Comparison of ENCODE assay signal across 9 mouse cellular contexts in genomic region chr11:83852016-83852355, GRCm38 (mm10). TPM values are rescaled to one million over a fixed set of nuclear protein-coding genes. Genes with fewer than 3 reads are reported as not detected.
A peak's percentile ranks its signal among the peaks of the same experiment; 100 is the strongest.
DNase-seq lines count a peak whose midpoint lies in the region; ATAC-seq lines count a peak whose summit lies in the region.
"Had no signal": no experiment of that assay in that cellular context is flagged by ENCODE, and none has a peak within 500 bp of the region (broad histone marks: within the 10 kb centered on the region; RNA-seq: fewer than 3 reads in every experiment).

No protein-coding gene starts in this region.

- no peak overlapping the region for H3K9ac ChIP-seq in heart, embryonic 11.5 days (ENCODE audit: low read depth, low read length)
- H3K9ac ChIP-seq in kidney, embryonic 16.5 days (replicated peaks; ENCODE audit: low read length): peak overlapping the region; percentile 84
- H3K9ac ChIP-seq: neural tube, embryonic 13.5 days had no signal

- WGBS in heart, embryonic 11.5 days (ENCODE audit: insufficient replicate concordance): under 1% methylated on average over 24 of the region's 24 CpGs
- WGBS in kidney, embryonic 16.5 days: 1% methylated on average over 24 of the region's 24 CpGs

- intact Hi-C loops in heart, postnatal 25 days (cut with DNase I): no loop called here

- ATAC-seq in heart, embryonic 11.5 days (replicated peaks; ENCODE audit: insufficient number of reproducible peaks, low FRiP score, low TSS enrichment): no peak
- peak; percentile 46 for ATAC-seq in kidney, embryonic 16.5 days (ENCODE audit: low FRiP score, low TSS enrichment)

- H3K4me3 ChIP-seq in heart, embryonic 11.5 days (ENCODE audit: low read depth, low read length): peak overlapping the region; percentile 35
- peak overlapping the region; percentile 67 for H3K4me3 ChIP-seq in kidney, embryonic 16.5 days (ENCODE audit: low read length)
- H3K4me3 ChIP-seq: neural tube, embryonic 13.5 days had no signal

- no peaks in the 10 kb centered on the region for H3K9me3 ChIP-seq in heart, embryonic 11.5 days (replicated peaks; ENCODE audit: control insufficient read depth, low read length)
- H3K9me3 ChIP-seq in kidney, embryonic 16.5 days (ENCODE audit: low read length): no peaks in the 10 kb centered on the region
- H3K9me3 ChIP-seq: neural tube, embryonic 13.5 days had no signal

- no peak overlapping the region for H3K27ac ChIP-seq in heart, embryonic 11.5 days (ENCODE audit: low read depth, low read length)
- peak overlapping the region; percentile 96 for H3K27ac ChIP-seq in kidney, embryonic 16.5 days (ENCODE audit: low read length)
- H3K27ac ChIP-seq: neural tube, embryonic 13.5 days had no signal

- DNase-seq in heart, postnatal 25 days (ENCODE audit: low spot score): no peak
- peak; percentile 65 for DNase-seq in embryo, embryonic 11 days
- DNase-seq in lung, postnatal 25 days (ENCODE audit: low spot score): peak; percentile 12
- no peak for DNase-seq in frontal cortex, adult 2 months (ENCODE audit: extremely low spot score in 1 of 2, low spot score in 1 of 2)
- DNase-seq in layer of hippocampus, adult 18-20 months (ENCODE audit: low spot score in 2 of 2): no peak
- no peak for DNase-seq in layer of hippocampus, adult 11-12 months (ENCODE audit: low spot score)

- H3K27me3 ChIP-seq in heart, embryonic 11.5 days (ENCODE audit: control insufficient read depth, insufficient read depth, low read length): peaks cover 72% of the 10 kb centered on the region
- H3K27me3 ChIP-seq in kidney, embryonic 16.5 days (ENCODE audit: insufficient read depth, low read length): peaks cover 66% of the 10 kb centered on the region

- peak overlapping the region; percentile 53 for H3K4me2 ChIP-seq in heart, embryonic 11.5 days
- peak overlapping the region; percentile 46; the same call in 1 of the 2 replicates for H3K4me2 ChIP-seq in kidney, embryonic 16.5 days (replicated peaks; ENCODE audit: low read depth, low read length)
- H3K4me2 ChIP-seq: neural tube, embryonic 13.5 days had no signal

- H3K36me3 ChIP-seq in heart, embryonic 11.5 days (ENCODE audit: control insufficient read depth, insufficient read depth, low read length): no peaks in the 10 kb centered on the region
- no peaks in the 10 kb centered on the region for H3K36me3 ChIP-seq in kidney, embryonic 16.5 days (ENCODE audit: insufficient read depth, low read length)
- H3K36me3 ChIP-seq: neural tube, embryonic 13.5 days had no signal

- peaks cover 23% of the 10 kb centered on the region for H3K4me1 ChIP-seq in heart, embryonic 11.5 days (ENCODE audit: control insufficient read depth, insufficient read depth, low read length)
- peaks cover 8% of the 10 kb centered on the region; the same call in 1 of the 2 replicates for H3K4me1 ChIP-seq in kidney, embryonic 16.5 days (ENCODE audit: insufficient read depth, low read length)

RNA-seq across cellular contexts. Expression of gene Hnf1b, which starts 2.1 kb away (rescaled TPM):
- polyA plus RNA-seq in heart, embryonic 11.5 days (2014; fragmentation: Nextera tagmentation; extraction: Ambion mirVana): 0.30 TPM in 1 of 2 replicates, not detected in the other
- total RNA-seq in heart, postnatal 25 days (2021): not detected
- polyA plus RNA-seq in kidney, embryonic 16.5 days (2015; fragmentation: Nextera tagmentation; extraction: Ambion mirVana): 90.9 and 104 TPM in 2 replicates
- 0.08 and 0.13 TPM in 2 replicates for polyA plus RNA-seq in frontal cortex, adult 2 months (2012; rRNA removed)
- under 1 TPM; 0.27 to 0.43 TPM for total RNA-seq in layer of hippocampus, adult 18-20 months (2021)

Comparison
In these comparisons a context has a peak if more than half of its experiments do, and no peak if none do; other contexts are left out.
1. DNase-seq: peak in embryo, embryonic 11 days (single experiment) and lung, postnatal 25 days (single experiment); none in heart, postnatal 25 days (single experiment), frontal cortex, adult 2 months (0 of 2), layer of hippocampus, adult 18-20 months (0 of 2) and layer of hippocampus, adult 11-12 months (single experiment).
2. RNA of gene Hnf1b, which starts 2.1 kb away (polyA plus RNA-seq): 90.9 to 104 TPM in kidney, embryonic 16.5 days; 0.30 TPM in heart, embryonic 11.5 days and 0.08 to 0.13 TPM in frontal cortex, adult 2 months; every median in the first group is over 10 times any median in the second.